In the genomic region with DNA sequence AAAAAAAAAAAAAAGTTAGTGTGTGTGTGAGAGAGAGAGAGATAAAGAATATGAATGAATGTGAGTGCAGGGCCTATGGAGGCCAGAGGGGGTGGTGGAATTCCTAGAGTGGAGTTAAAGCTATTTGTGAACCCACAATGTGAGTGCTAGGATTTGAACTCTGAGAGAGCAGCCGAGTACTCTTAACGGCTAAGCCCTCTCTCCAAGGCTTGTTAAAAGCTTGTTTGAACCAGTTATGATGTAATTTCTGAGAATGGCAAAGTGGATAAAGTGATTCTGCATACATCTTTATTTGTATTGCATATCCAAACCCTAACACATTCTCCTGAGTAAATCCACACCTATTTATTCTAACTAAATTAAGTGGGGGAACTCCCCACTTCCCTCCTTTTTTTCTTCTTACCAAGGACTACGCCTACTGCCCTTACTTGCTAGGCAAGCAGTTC, we compare ENCODE assay signal across 1 mouse cellular context.
TF ChIP-seq lines count a peak whose summit lies in the region.

No protein-coding gene starts in this region.

TF ChIP-seq in CH12.LX, 34 proteins besides CTCF, POLR2A, EP300 and RAD21 (continued from another document):
- no peak for TF ChIP-seq CHD1 (IDR thresholded peaks at IDR 0.05; ENCODE audit: low read depth, low read length)
- TF ChIP-seq KAT2A (IDR thresholded peaks at IDR 0.05; ENCODE audit: insufficient replicate concordance, low read length): no peak
- TF ChIP-seq NELFE (IDR thresholded peaks at IDR 0.05; ENCODE audit: low read depth, low read length): no peak
- no peak for TF ChIP-seq IRF4 (IDR thresholded peaks at IDR 0.05; ENCODE audit: low read depth, low read length)
- TF ChIP-seq RCOR1 (conservative IDR thresholded peaks at IDR 0.05; ENCODE audit: low read depth, low read length): no peak
TF ChIP-seq in CH12.LX: peak in this region for 0.
